Mouse (Mus musculus) forebrain, embryonic 16.5 days (tissue): ENCODE measurements around the gene Gpr1. TPM values are rescaled to one million over a fixed set of nuclear protein-coding genes. Genes with fewer than 3 reads are reported as not detected.
"Not testable (repeated sequence)": the region's sequence is repeated elsewhere in the genome, so short reads cannot be mapped to it uniquely, and the experiment has no call there.

Experiments used
- ATAC-seq: fragments of 200-750 bp; cut with Nextera tagmentation; 2 replicates; pipeline ENCODE4 v1.8.0; 2017; ENCODE audit warnings: mild to moderate bottlenecking, moderate library complexity
- H3K27ac ChIP-seq: fragments of 300-500 bp; sonication (generic); 2 replicates; pipeline ENCODE4 v1.5.1; 2014; ENCODE audit warnings: low read length, control low read depth
- H3K27me3 ChIP-seq: fragments of 300-500 bp; sonication (generic); replicated peaks from 2 replicates; pipeline ENCODE4 v1.6.1; 2014; ENCODE audit warnings: low read length; ENCODE audit not compliant: control insufficient read depth, insufficient read depth
- H3K36me3 ChIP-seq: fragments of 300-500 bp; sonication (generic); 2 replicates; pipeline ENCODE4 v1.6.1; 2014; ENCODE audit not compliant: control insufficient read depth, insufficient read depth
- H3K4me1 ChIP-seq: fragments of 300-500 bp; sonication (generic); replicated peaks from 2 replicates; pipeline ENCODE4 v1.6.1; 2014; ENCODE audit warnings: low read length; ENCODE audit not compliant: control insufficient read depth, insufficient read depth
- H3K4me2 ChIP-seq: fragments of 300-500 bp; sonication (generic); 2 replicates; pipeline ENCODE4 v1.6.1; 2014; ENCODE audit warnings: mild to moderate bottlenecking, low read length, control low read depth
- H3K4me3 ChIP-seq: fragments of 300-500 bp; sonication (generic); replicated peaks from 2 replicates; pipeline ENCODE4 v1.5.1; 2014; ENCODE audit warnings: mild to moderate bottlenecking, low read length, control low read depth
- H3K9ac ChIP-seq: fragments of 300-500 bp; sonication (generic); replicated peaks from 2 replicates; pipeline ENCODE4 v1.6.1; 2014; ENCODE audit warnings: low read depth, low read length, control low read depth
- H3K9me3 ChIP-seq: fragments of 300-500 bp; sonication (generic); 2 replicates; pipeline ENCODE4 v1.6.1; 2016; ENCODE audit warnings: low read length; ENCODE audit not compliant: control insufficient read depth
- WGBS: fragments of 180-500 bp; shearing (Covaris S2); extraction: QIAGEN DNeasy Blood & Tissue Kit; methylation state at CpG from one replicate; pipeline ENCODE4 v1.1.7; 2014; 5-methylcytosine and 5-hydroxymethylcytosine counted together
- polyA plus RNA-seq: library from polyadenylated mRNA; unstranded; fragments of >200 nt; fragmentation: Nextera tagmentation; extraction: Ambion mirVana; gene quantifications from 2 replicates; pipeline ENCODE4 v1.2.1, GENCODE M21; 2015

Gene Gpr1
- polyA plus RNA-seq, 1 experiment from 2014 or later: 0.56 TPM

GRCm38 (mm10) chr1:63176604-63177421 lies 37.5 kb downstream of the Gpr1 start, which contains the start of the genes Eef1b2 and Ndufs1:
Eef1b2 (plus strand) TSS chr1:63176825.
Ndufs1 (minus strand) TSS chr1:63176833.
- peak within 1 kb of the TSS; percentile 88 for H3K27ac ChIP-seq
- WGBS: under 1% methylated on average over 72 of the region's 72 CpGs
- H3K9ac ChIP-seq: peak within 1 kb of the TSS; percentile 94
- ATAC-seq: peak; percentile 88
- H3K27me3 ChIP-seq: no peaks in the 10 kb centered on the region
- peaks cover 6% of the 10 kb centered on the region for H3K36me3 ChIP-seq
- H3K4me1 ChIP-seq: peaks cover 26% of the 10 kb centered on the region
- H3K9me3 ChIP-seq: no peaks in the 10 kb centered on the region
- H3K4me2 ChIP-seq: peak within 1 kb of the TSS; percentile 75
- H3K4me3 ChIP-seq: peak within 1 kb of the TSS; percentile 93

- Histone ChIP-seq H3K36me3 (peaks cover 9% of the 10 kb centered on the region), H3K4me1 (peaks cover 23% of the 10 kb centered on the region), H3K27ac (peak overlapping the region; percentile 25), H3K9me3 (no peaks in the 10 kb centered on the region), H3K4me3 (peak overlapping the region; percentile 93), H3K27me3 (no peaks in the 10 kb centered on the region), H3K4me2 (peak overlapping the region; percentile 74), H3K9ac (peak overlapping the region; percentile 94)
- peak; percentile 19 for ATAC-seq
- 0% methylated on average over 14 of the region's 14 CpGs for WGBS
Observed at GRCm38 (mm10) chr1:63176259-63176603, 38.1 kb downstream of the Gpr1 start.

- Histone ChIP-seq H3K4me1 (peaks cover 23% of the 10 kb centered on the region), H3K4me2 (peak overlapping the region; percentile 74), H3K36me3 (peaks cover 11% of the 10 kb centered on the region), H3K27me3 (no peaks in the 10 kb centered on the region), H3K9ac (peak overlapping the region; percentile 94), H3K27ac (peak overlapping the region; percentile 25; the same call in 1 of the 2 replicates), H3K4me3 (peak overlapping the region; percentile 93), H3K9me3 (no peaks in the 10 kb centered on the region)
- WGBS: 12% methylated on average over 11 of the region's 11 CpGs
- ATAC-seq: no peak
Observed at GRCm38 (mm10) chr1:63175853-63176252, 38.5 kb downstream of the Gpr1 start.

GRCm38 (mm10) chr1:63168638-63169037 lies 45.7 kb downstream of the Gpr1 start:
- H3K4me3 ChIP-seq: no peak overlapping the region
- 84% methylated on average over 2 of the region's 2 CpGs for WGBS
- H3K9ac ChIP-seq: no peak overlapping the region
- H3K9me3 ChIP-seq: no peaks in the 10 kb centered on the region
- no peak overlapping the region for H3K4me2 ChIP-seq
- no peaks in the 10 kb centered on the region for H3K4me1 ChIP-seq
- ATAC-seq: no peak
- no peaks in the 10 kb centered on the region for H3K27me3 ChIP-seq
- no peak overlapping the region for H3K27ac ChIP-seq
- H3K36me3 ChIP-seq: peaks cover 30% of the 10 kb centered on the region

- no peak overlapping the region for H3K4me2 ChIP-seq
- no peak for ATAC-seq
- H3K27me3 ChIP-seq: no peaks in the 10 kb centered on the region
- peaks cover 20% of the 10 kb centered on the region; the same call in 1 of the 2 replicates for H3K36me3 ChIP-seq
- H3K27ac ChIP-seq: no peak overlapping the region
- no peaks in the 10 kb centered on the region for H3K4me1 ChIP-seq
- WGBS: 97% methylated on average over 13 of the region's 13 CpGs
- no peak overlapping the region for H3K9ac ChIP-seq
- no peaks in the 10 kb centered on the region for H3K9me3 ChIP-seq
- no peak overlapping the region for H3K4me3 ChIP-seq
Observed at GRCm38 (mm10) chr1:63140231-63140630, 74.1 kb downstream of the Gpr1 start.

GRCm38 (mm10) chr1:63138586-63138985 lies 75.8 kb downstream of the Gpr1 start:
- not testable (repeated sequence) for H3K4me1 ChIP-seq, ATAC-seq, H3K9me3 ChIP-seq, H3K4me3 ChIP-seq, H3K27ac ChIP-seq, H3K27me3 ChIP-seq, H3K4me2 ChIP-seq, H3K9ac ChIP-seq
- 97% methylated on average over 1 of the region's 1 CpGs for WGBS
- peaks cover 14% of the 10 kb centered on the region; the same call in 1 of the 2 replicates for H3K36me3 ChIP-seq

- H3K9me3 ChIP-seq: no peaks in the 10 kb centered on the region
- H3K27ac ChIP-seq: no peak overlapping the region
- no peak overlapping the region for H3K4me2 ChIP-seq
- H3K9ac ChIP-seq: no peak overlapping the region
- H3K4me1 ChIP-seq: no peaks in the 10 kb centered on the region
- WGBS: 88% methylated on average over 2 of the region's 2 CpGs
- ATAC-seq: no peak
- no peak overlapping the region for H3K4me3 ChIP-seq
- H3K36me3 ChIP-seq: peaks cover 11% of the 10 kb centered on the region; the same call in 1 of the 2 replicates
- H3K27me3 ChIP-seq: no peaks in the 10 kb centered on the region
Observed at GRCm38 (mm10) chr1:63137971-63138370, 76.4 kb downstream of the Gpr1 start.

- Histone ChIP-seq H3K9me3 (no peaks in the 10 kb centered on the region), H3K36me3 (peaks cover 3% of the 10 kb centered on the region; the same call in 1 of the 2 replicates), H3K4me1 (peaks cover 3% of the 10 kb centered on the region; the same call in 1 of the 2 replicates), H3K27me3 (no peaks in the 10 kb centered on the region), H3K4me2 (no peak overlapping the region), H3K27ac (no peak overlapping the region), H3K4me3 (no peak overlapping the region), H3K9ac (no peak overlapping the region)
- no peak for ATAC-seq
- WGBS: 82% methylated on average over 3 of the region's 3 CpGs
Observed at GRCm38 (mm10) chr1:63134530-63134929, 79.8 kb downstream of the Gpr1 start.
